Mouse (Mus musculus): ENCODE measurements around the gene Fam13c. TPM values are rescaled to one million over a fixed set of nuclear protein-coding genes. Genes with fewer than 3 reads are reported as not detected.
A peak's percentile ranks its signal among the peaks of the same experiment; 100 is the strongest.

The Fam13c gene
- total RNA-seq, 1 experiment = 4.0 TPM

DNA sequence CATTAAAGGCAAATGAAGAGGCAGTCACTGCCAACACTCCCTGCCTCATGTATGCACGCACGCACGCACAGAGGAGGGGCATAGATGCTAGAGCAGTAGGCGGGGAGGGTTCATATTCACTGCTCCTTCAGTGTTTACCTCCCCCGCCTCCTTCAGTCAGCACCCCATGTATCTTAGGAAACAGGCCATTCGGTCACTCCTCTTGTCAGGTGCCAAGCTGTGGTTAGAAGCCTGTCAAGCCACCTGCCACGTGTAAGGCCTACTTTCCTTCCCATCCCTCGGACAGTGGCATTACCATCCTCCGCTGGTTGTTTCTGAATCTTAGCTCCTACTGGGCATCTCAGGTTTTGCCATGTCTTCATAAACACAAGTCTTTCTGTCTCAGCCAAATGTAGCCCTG is 99.0 kb downstream of the Fam13c start:
- no peaks in the 10 kb centered on the region for H3K9me3 ChIP-seq (ENCODE audit: control insufficient read depth, insufficient read depth, low read depth, low read length)
- H3K9ac ChIP-seq (ENCODE audit: insufficient read depth, low read depth, low read length, poor library complexity, severe bottlenecking) = no peak overlapping the region
- in situ Hi-C loops (cut with MboI; ENCODE audit: low sequenced_read_pairs in 2 of 2, unreplicated experiment in 2 of 2) = no loop called here
- no peak for DNase-seq (ENCODE audit: low read depth, low spot score)
- H3K27ac ChIP-seq (ENCODE audit: insufficient read depth, low read depth, low read length, poor library complexity, severe bottlenecking) = no peak overlapping the region
- H3K4me3 ChIP-seq (ENCODE audit: insufficient read depth in 1 of 2, low read depth in 1 of 2, low read length in 2 of 2, poor library complexity in 1 of 2, severe bottlenecking in 1 of 2) = no peak overlapping the region
- H3K36me3 ChIP-seq (ENCODE audit: control insufficient read depth, insufficient read depth, low read length, poor library complexity, severe bottlenecking) = peaks cover 2% of the 10 kb centered on the region; the same call in 1 of the 2 replicates
- H3K4me1 ChIP-seq (ENCODE audit: control insufficient read depth in 2 of 2, insufficient read depth in 2 of 2, low read length in 2 of 2, poor library complexity in 1 of 2) = no peaks in the 10 kb centered on the region; a peak in 1 of 4 replicates
- TF ChIP-seq ZC3H11A (IDR thresholded peaks at IDR 0.05; ENCODE audit: borderline replicate concordance, low read depth, low read length) = no peak
- no peak for TF ChIP-seq HCFC1 (IDR thresholded peaks at IDR 0.05; ENCODE audit: borderline replicate concordance, insufficient read depth, low read length)
- no peak for TF ChIP-seq MAFK (IDR thresholded peaks at IDR 0.05; ENCODE audit: insufficient read depth, low read depth, low read length)
- TF ChIP-seq CHD2 (IDR thresholded peaks at IDR 0.05; ENCODE audit: low read depth, low read length) = no peak
- TF ChIP-seq ZNF384 (IDR thresholded peaks at IDR 0.05; ENCODE audit: low read depth, low read length) = no peak

DNA sequence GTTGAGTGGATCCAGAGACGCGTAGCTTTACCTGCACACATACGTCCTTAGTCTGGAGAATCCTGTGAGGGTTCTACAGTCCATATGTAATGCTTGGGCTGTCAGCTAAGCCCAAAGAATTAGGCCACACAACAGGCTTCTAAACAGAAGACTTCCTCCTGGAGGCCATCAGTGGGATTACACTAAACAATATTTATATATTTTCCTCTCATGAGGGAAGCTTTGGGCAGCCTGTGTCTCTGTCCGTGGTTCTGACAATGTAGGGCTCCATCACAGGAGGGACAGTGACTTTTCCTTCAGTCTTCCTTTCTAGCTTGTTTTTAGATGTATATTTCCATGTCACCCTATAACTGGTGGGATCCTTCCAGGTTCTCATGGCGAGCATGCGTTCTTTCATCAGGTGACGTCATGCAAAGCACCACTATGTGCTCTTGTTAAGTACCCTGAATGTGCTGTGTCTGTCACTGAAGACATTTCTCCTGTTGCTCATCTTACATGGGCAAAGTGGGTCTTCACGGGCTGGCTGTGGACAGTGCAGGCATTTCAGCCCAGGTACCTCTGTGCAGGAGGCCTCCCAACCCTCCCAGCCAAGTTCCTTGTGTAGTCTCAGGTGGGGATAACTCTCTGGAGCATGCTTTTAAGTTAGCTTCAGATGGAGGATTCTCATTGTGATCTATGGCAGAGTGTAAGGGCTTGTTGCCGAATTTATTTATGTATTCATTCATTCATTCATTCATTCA is 100.3 kb downstream of the Fam13c start:
- H3K27ac ChIP-seq (ENCODE audit: insufficient read depth, low read depth, low read length, poor library complexity, severe bottlenecking) = no peak overlapping the region
- DNase-seq (ENCODE audit: low read depth, low spot score) = peak; percentile 66
- in situ Hi-C loops (cut with MboI; ENCODE audit: low sequenced_read_pairs in 2 of 2, unreplicated experiment in 2 of 2) = no loop called here
- no peaks in the 10 kb centered on the region for H3K9me3 ChIP-seq (ENCODE audit: control insufficient read depth, insufficient read depth, low read depth, low read length)
- TF ChIP-seq ZNF384 (IDR thresholded peaks at IDR 0.05; ENCODE audit: low read depth, low read length) (no peak), ZC3H11A (IDR thresholded peaks at IDR 0.05; ENCODE audit: borderline replicate concordance, low read depth, low read length) (no peak), HCFC1 (IDR thresholded peaks at IDR 0.05; ENCODE audit: borderline replicate concordance, insufficient read depth, low read length) (no peak), MAFK (IDR thresholded peaks at IDR 0.05; ENCODE audit: insufficient read depth, low read depth, low read length) (no peak), CHD2 (IDR thresholded peaks at IDR 0.05; ENCODE audit: low read depth, low read length) (no peak)
- H3K4me3 ChIP-seq (ENCODE audit: insufficient read depth in 1 of 2, low read depth in 1 of 2, low read length in 2 of 2, poor library complexity in 1 of 2, severe bottlenecking in 1 of 2) = no peak overlapping the region
- no peaks in the 10 kb centered on the region; a peak in 1 of 4 replicates for H3K4me1 ChIP-seq (ENCODE audit: control insufficient read depth in 2 of 2, insufficient read depth in 2 of 2, low read length in 2 of 2, poor library complexity in 1 of 2)
- peaks cover 3% of the 10 kb centered on the region; the same call in 1 of the 2 replicates for H3K36me3 ChIP-seq (ENCODE audit: control insufficient read depth, insufficient read depth, low read length, poor library complexity, severe bottlenecking)
- no peak overlapping the region for H3K9ac ChIP-seq (ENCODE audit: insufficient read depth, low read depth, low read length, poor library complexity, severe bottlenecking)

DNA sequence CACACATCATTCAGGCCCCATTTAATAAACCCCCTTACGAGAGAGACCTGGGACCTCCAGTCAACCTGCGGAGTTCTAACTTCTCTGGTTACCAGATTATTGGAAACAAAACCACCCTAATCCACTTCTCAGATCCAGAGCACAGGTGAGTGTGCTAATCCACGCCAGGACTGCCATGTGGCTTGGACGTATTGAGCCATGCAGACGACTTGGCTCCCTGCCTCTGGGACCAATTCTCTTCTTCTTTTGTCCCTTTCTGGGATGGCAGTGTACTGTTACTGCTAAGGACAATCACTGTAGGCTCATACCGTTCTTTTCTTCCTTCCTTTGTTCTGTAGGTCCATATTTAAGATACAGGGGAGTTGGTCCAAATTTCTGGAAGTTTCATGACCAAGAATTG is 102.6 kb downstream of the Fam13c start:
- TF ChIP-seq ZC3H11A (IDR thresholded peaks at IDR 0.05; ENCODE audit: borderline replicate concordance, low read depth, low read length) (no peak), MAFK (IDR thresholded peaks at IDR 0.05; ENCODE audit: insufficient read depth, low read depth, low read length) (no peak), ZNF384 (IDR thresholded peaks at IDR 0.05; ENCODE audit: low read depth, low read length) (no peak)

DNA sequence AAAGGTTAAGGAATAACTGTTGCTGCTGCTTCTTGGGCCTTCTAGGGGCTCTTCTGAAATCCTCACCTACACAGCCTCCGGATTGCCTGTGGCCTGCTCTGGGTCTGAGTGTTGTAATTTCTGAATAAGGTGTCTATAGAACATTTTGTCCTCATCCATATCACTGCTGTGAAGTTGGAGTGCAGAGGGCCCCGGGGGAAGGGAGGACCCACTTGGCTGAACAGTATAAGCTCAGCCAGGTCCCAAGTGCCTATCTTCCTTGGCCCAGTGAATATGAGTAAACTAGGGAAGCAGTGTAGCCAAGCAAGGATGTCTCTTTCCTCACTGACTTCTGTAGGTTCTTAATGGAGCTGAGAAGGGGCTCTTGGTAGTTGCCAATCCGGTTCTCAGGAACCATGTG is 112.2 kb downstream of the Fam13c start:
- Histone ChIP-seq H3K4me3 (ENCODE audit: insufficient read depth in 1 of 2, low read depth in 1 of 2, low read length in 2 of 2, poor library complexity in 1 of 2, severe bottlenecking in 1 of 2) (no peak overlapping the region), H3K9me3 (ENCODE audit: control insufficient read depth, insufficient read depth, low read depth, low read length) (no peaks in the 10 kb centered on the region), H3K27ac (ENCODE audit: insufficient read depth, low read depth, low read length, poor library complexity, severe bottlenecking) (no peak overlapping the region), H3K4me1 (ENCODE audit: control insufficient read depth in 2 of 2, insufficient read depth in 2 of 2, low read length in 2 of 2, poor library complexity in 1 of 2) (no peaks in the 10 kb centered on the region; a peak in 1 of 4 replicates), H3K9ac (ENCODE audit: insufficient read depth, low read depth, low read length, poor library complexity, severe bottlenecking) (no peak overlapping the region), H3K36me3 (ENCODE audit: control insufficient read depth, insufficient read depth, low read length, poor library complexity, severe bottlenecking) (peaks cover 5% of the 10 kb centered on the region; the same call in 1 of the 2 replicates)
- no peak for DNase-seq (ENCODE audit: low read depth, low spot score)
- TF ChIP-seq CHD2 (IDR thresholded peaks at IDR 0.05; ENCODE audit: low read depth, low read length) (no peak), HCFC1 (IDR thresholded peaks at IDR 0.05; ENCODE audit: borderline replicate concordance, insufficient read depth, low read length) (no peak), ZNF384 (IDR thresholded peaks at IDR 0.05; ENCODE audit: low read depth, low read length) (no peak), ZC3H11A (IDR thresholded peaks at IDR 0.05; ENCODE audit: borderline replicate concordance, low read depth, low read length) (no peak), MAFK (IDR thresholded peaks at IDR 0.05; ENCODE audit: insufficient read depth, low read depth, low read length) (no peak)
- in situ Hi-C loops (cut with MboI; ENCODE audit: low sequenced_read_pairs in 2 of 2, unreplicated experiment in 2 of 2) = loop anchor here in 1 of 2 experiments (25.0 kb wide), 1 partner anchor 240 kb away; no protein-coding TSS in a partner anchor

More for the DNA sequence above, 102.6 kb downstream of the Fam13c start:
- Histone ChIP-seq H3K4me3 (ENCODE audit: insufficient read depth in 1 of 2, low read depth in 1 of 2, low read length in 2 of 2, poor library complexity in 1 of 2, severe bottlenecking in 1 of 2) (no peak overlapping the region), H3K9ac (ENCODE audit: insufficient read depth, low read depth, low read length, poor library complexity, severe bottlenecking) (no peak overlapping the region), H3K4me1 (ENCODE audit: control insufficient read depth in 2 of 2, insufficient read depth in 2 of 2, low read length in 2 of 2, poor library complexity in 1 of 2) (no peaks in the 10 kb centered on the region; a peak in 1 of 4 replicates), H3K9me3 (ENCODE audit: control insufficient read depth, insufficient read depth, low read depth, low read length) (no peaks in the 10 kb centered on the region), H3K36me3 (ENCODE audit: control insufficient read depth, insufficient read depth, low read length, poor library complexity, severe bottlenecking) (peaks cover 3% of the 10 kb centered on the region; the same call in 1 of the 2 replicates), H3K27ac (ENCODE audit: insufficient read depth, low read depth, low read length, poor library complexity, severe bottlenecking) (no peak overlapping the region)
- in situ Hi-C loops (cut with MboI; ENCODE audit: low sequenced_read_pairs in 2 of 2, unreplicated experiment in 2 of 2) = no loop called here
- no peak for DNase-seq (ENCODE audit: low read depth, low spot score)

Data from ES-E14 (cell line).